Mouse (Mus musculus): Measurements from ENCODE around the gene Asap3. TPM values are rescaled to one million over a fixed set of nuclear protein-coding genes. Genes with fewer than 3 reads are reported as not detected.
A peak's percentile ranks its signal among the peaks of the same experiment; 100 is the strongest.

The Asap3 gene
- polyA plus RNA-seq, 1 experiment from 2014 or later: 16.4 TPM

DNA sequence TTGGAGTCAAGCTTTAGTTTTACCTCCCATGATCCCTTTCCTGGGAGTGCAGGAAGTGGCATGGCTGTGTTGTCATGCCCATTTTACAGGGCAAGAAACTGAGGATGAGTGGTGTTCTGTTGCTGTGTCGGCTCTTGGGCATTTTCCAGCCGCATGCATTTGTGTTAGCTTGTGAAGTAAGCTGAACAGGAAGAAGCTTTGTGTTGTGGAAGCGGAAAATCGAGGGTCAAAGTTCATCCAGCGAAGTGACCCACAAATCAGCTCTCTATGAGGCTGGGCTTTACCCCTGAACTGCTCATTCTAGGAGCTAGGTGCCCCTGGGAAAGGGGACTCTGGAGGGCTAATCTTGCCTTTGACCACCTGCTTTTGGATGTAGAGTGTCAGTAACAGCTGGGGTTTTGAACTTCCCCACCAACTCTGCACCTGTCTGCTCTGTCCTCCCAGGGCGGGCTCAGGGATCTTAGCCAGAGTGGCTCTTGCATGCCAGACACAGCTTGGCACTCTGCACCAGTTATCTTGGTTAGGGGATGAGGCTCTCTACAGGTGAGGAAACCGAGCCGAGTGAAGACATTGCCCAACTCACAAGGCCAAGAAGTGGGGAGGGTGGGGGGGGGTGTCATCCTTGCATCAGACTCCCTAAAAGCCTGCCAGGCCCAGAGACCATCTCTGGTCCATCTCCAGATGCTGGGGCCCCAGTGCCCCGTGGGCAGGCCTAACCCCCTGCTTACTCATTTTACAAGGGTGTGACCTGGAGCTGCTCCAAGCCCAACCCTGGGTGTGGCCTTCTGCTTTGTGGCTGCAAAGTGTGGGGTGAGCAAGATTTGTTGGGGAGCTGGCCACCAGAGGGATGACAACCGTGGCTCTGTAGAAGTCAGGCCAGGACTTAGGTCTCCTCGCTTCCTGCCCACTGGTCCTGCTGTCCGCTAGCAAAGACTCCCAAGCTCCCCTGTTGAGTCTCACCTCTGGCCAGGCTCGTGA lies 31.7 kb upstream of the Asap3 start:
- no peaks in the 10 kb centered on the region for H3K27me3 ChIP-seq
- H3K4me1 ChIP-seq: peaks cover 58% of the 10 kb centered on the region
- peak overlapping the region; percentile 74 for H3K4me3 ChIP-seq
- H3K36me3 ChIP-seq: no peaks in the 10 kb centered on the region
- 77% methylated on average over 13 of the region's 13 CpGs for WGBS
- no peak for ATAC-seq (ENCODE audit: low FRiP score, low read depth)
- no peaks in the 10 kb centered on the region for H3K9me3 ChIP-seq
- H3K27ac ChIP-seq: no peak overlapping the region
- peak overlapping the region; percentile 99 for H3K4me2 ChIP-seq (replicated peaks)
- peak overlapping the region; percentile 53; the same call in 1 of the 2 replicates for H3K9ac ChIP-seq

DNA sequence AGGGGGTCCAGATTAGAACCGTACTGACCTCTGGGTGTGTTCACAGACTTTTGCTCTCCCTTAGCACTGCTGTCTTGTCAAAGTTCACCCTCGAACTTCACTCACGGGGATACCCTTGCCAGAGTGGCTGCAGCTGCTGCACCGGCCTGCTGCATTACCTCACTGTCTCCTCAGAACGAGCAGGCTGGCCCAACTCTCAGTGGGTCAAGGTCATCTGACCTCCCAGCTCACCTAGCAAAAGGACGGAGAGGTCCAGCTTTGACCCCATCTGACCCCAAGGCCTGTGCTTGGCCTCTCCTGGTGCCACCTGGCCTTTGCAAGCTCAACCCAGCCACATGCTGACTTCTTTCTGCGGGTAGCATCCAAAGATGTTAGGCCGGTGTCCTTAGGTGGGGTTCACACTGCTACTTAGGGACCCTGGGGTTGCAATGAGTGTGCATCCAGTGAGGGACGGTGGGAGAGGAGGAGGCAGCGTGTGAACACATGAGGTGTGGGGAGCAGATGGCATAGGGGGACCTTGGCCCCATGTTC lies 30.1 kb upstream of the Asap3 start:
- no peak overlapping the region for H3K4me3 ChIP-seq
- peak overlapping the region; percentile 1; the same call in 1 of the 2 replicates for H3K4me2 ChIP-seq (replicated peaks)
- 73% methylated on average over 10 of the region's 10 CpGs for WGBS
- H3K27ac ChIP-seq: no peak overlapping the region
- H3K9me3 ChIP-seq: no peaks in the 10 kb centered on the region
- H3K9ac ChIP-seq: peak overlapping the region; percentile 50
- H3K27me3 ChIP-seq: no peaks in the 10 kb centered on the region
- no peak for ATAC-seq (ENCODE audit: low FRiP score, low read depth)
- peaks cover 74% of the 10 kb centered on the region for H3K4me1 ChIP-seq
- no peaks in the 10 kb centered on the region for H3K36me3 ChIP-seq

DNA sequence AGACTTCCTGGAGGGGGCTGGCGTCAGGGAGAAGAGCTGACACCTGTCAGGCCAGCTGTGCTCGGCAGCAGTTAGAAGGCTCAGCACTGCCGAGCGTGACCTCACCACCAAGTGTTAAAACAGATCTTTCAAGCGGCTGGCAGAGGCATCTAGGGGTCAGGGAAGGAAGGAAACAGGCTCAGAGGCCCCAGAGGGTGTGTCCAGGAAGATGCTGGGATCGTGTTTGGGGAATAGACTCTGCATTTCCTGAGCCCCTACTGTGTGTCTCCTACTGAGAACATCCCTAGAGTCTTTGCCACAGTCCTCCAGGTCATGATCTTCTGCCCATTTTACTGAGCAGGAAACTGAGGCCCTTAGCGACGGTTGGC lies 28.9 kb upstream of the Asap3 start:
- Histone ChIP-seq H3K27ac (peak overlapping the region; percentile 10; the same call in 1 of the 2 replicates), H3K4me1 (peaks cover 74% of the 10 kb centered on the region), H3K4me2 (replicated peaks) (no peak overlapping the region), H3K36me3 (no peaks in the 10 kb centered on the region), H3K4me3 (no peak overlapping the region), H3K27me3 (no peaks in the 10 kb centered on the region), H3K9me3 (no peaks in the 10 kb centered on the region), H3K9ac (no peak overlapping the region)
- no peak for ATAC-seq (ENCODE audit: low FRiP score, low read depth)
- WGBS: 38% methylated on average over 8 of the region's 8 CpGs

DNA sequence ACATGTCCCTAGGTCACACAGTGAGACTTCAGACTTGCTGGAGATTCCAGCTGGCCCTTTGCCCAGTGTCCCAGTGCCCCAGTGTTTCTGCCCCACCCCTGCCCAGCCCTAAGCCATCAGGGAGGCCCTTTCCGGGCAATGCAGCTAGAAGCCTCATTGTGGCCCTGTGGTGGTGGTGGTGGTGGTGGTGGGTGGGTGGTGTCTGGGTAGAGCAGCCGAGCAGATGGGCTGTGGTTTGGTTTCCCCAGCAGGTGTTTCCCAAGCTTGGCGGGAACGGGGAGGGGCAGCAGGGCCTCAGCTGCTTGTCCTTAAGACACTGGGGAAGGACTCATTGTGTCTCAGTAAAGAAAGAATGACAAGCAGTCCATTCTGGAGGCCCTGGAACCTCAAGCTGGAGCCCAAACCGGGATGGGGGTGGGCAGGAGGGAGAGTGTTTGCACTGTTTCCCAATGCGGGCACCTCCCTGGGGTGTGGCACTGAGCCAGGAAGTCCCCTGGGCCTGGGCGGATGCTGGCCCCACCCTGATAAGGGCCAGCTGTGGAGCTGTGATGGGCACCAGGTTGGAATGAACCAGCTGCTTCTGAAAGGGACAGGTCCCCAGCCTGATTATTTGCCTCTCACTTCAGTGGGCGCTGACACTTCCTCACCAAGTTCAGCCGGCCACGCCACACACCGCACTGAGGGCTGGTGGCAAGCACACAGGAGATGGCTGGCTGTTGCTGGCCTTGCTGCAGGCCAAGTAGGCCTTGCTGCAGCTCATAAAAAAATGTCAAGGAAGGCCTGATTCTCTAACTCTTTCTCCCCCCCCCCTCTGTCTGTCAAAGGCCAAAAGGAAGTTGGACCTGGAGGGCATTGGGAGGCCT lies 28.3 kb upstream of the Asap3 start:
- H3K4me1 ChIP-seq: peaks cover 72% of the 10 kb centered on the region
- H3K27me3 ChIP-seq: no peaks in the 10 kb centered on the region
- no peaks in the 10 kb centered on the region for H3K36me3 ChIP-seq
- no peak overlapping the region for H3K9ac ChIP-seq
- WGBS: 62% methylated on average over 11 of the region's 11 CpGs
- H3K4me3 ChIP-seq: no peak overlapping the region
- H3K4me2 ChIP-seq (replicated peaks): no peak overlapping the region
- H3K27ac ChIP-seq: no peak overlapping the region; the same call in 1 of the 2 replicates
- no peaks in the 10 kb centered on the region for H3K9me3 ChIP-seq
- ATAC-seq (ENCODE audit: low FRiP score, low read depth): no peak

GRCm38 (mm10) chr4:136178475-136178921 lies 27.7 kb upstream of the Asap3 start:
- no peak overlapping the region for H3K4me2 ChIP-seq (replicated peaks)
- H3K4me1 ChIP-seq: peaks cover 66% of the 10 kb centered on the region
- no peak overlapping the region for H3K27ac ChIP-seq
- no peak overlapping the region for H3K9ac ChIP-seq
- H3K27me3 ChIP-seq: no peaks in the 10 kb centered on the region
- no peaks in the 10 kb centered on the region for H3K9me3 ChIP-seq
- no peaks in the 10 kb centered on the region for H3K36me3 ChIP-seq
- H3K4me3 ChIP-seq: no peak overlapping the region
- no peak for ATAC-seq (ENCODE audit: low FRiP score, low read depth)
- 85% methylated on average over 12 of the region's 12 CpGs for WGBS

DNA sequence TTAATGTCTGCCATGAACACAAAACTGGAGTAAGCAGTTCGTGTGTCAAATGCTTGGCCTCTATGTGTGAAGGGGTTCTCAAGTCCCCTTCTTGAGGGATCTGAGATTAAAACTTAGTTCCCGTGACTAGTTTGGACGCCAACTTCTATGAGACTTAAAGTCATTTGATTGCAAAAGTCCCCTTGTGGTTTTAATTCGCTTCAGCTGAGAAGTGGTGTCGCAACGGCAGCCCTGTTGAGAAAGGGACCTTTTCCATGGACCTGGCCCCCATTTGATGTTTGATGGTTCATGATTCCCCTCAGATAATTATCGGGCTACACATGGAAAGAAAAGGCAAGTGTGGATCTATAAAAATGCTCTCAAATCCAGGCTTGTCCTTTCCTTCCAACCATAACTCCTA lies 26.7 kb upstream of the Asap3 start:
- no peaks in the 10 kb centered on the region for H3K27me3 ChIP-seq
- peak overlapping the region; percentile 62 for H3K4me2 ChIP-seq (replicated peaks)
- no peak for ATAC-seq (ENCODE audit: low FRiP score, low read depth)
- H3K9ac ChIP-seq: no peak overlapping the region
- no peak overlapping the region for H3K4me3 ChIP-seq
- peaks cover 56% of the 10 kb centered on the region for H3K4me1 ChIP-seq
- H3K27ac ChIP-seq: no peak overlapping the region
- WGBS: 81% methylated on average over 7 of the region's 7 CpGs
- no peaks in the 10 kb centered on the region for H3K9me3 ChIP-seq
- H3K36me3 ChIP-seq: peaks cover 5% of the 10 kb centered on the region

GRCm38 (mm10) chr4:136179998-136180397 lies 26.2 kb upstream of the Asap3 start:
- Histone ChIP-seq H3K4me3 (peak overlapping the region; percentile 40), H3K4me2 (replicated peaks) (peak overlapping the region; percentile 62), H3K27me3 (no peaks in the 10 kb centered on the region), H3K36me3 (peaks cover 7% of the 10 kb centered on the region), H3K9ac (peak overlapping the region; percentile 56), H3K9me3 (no peaks in the 10 kb centered on the region), H3K4me1 (peaks cover 51% of the 10 kb centered on the region), H3K27ac (0 out of 2 replicates have a peak overlapping the region, but pooled peaks have one; percentile 4)
- WGBS: 4% methylated on average over 15 of the region's 15 CpGs
- peak; percentile 16; the same call in 1 of the 2 replicates for ATAC-seq (ENCODE audit: low FRiP score, low read depth)

GRCm38 (mm10) chr4:136180408-136181330 lies 25.5 kb upstream of the Asap3 start:
- Histone ChIP-seq H3K9me3 (no peaks in the 10 kb centered on the region), H3K9ac (peak overlapping the region; percentile 56), H3K4me3 (peak overlapping the region; percentile 40), H3K4me2 (replicated peaks) (peak overlapping the region; percentile 62), H3K4me1 (peaks cover 45% of the 10 kb centered on the region), H3K27ac (0 out of 2 replicates have a peak overlapping the region, but pooled peaks have one; percentile 4), H3K27me3 (no peaks in the 10 kb centered on the region), H3K36me3 (peaks cover 10% of the 10 kb centered on the region)
- 15% methylated on average over 23 of the region's 23 CpGs for WGBS
- ATAC-seq (ENCODE audit: low FRiP score, low read depth): peak; percentile 86

DNA sequence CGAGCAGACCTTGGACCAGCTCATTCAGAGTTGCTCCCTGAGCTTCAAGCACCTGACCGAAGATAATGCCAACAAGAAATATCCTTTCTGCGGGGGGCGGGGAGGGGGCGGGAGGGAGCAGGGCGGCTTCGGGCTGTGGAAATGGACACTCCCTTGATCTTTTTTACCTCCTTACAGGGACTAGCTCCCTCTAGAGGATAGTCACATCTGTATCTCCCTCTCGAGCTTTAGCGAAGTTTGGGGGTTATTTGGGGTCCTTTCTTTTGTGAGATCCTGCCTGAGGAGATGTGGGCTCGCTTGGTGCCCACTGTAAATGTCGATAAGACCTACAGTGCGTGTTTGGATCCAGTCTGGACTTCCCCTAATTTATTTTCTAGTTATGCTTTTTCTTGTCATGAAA lies 24.8 kb upstream of the Asap3 start:
- H3K9me3 ChIP-seq: no peaks in the 10 kb centered on the region
- no peak overlapping the region for H3K9ac ChIP-seq
- no peak overlapping the region for H3K27ac ChIP-seq
- peaks cover 40% of the 10 kb centered on the region for H3K4me1 ChIP-seq
- ATAC-seq (ENCODE audit: low FRiP score, low read depth): no peak
- no peaks in the 10 kb centered on the region for H3K27me3 ChIP-seq
- WGBS: 25% methylated on average over 12 of the region's 12 CpGs
- no peak overlapping the region for H3K4me3 ChIP-seq
- H3K36me3 ChIP-seq: peaks cover 15% of the 10 kb centered on the region
- H3K4me2 ChIP-seq (replicated peaks): peak overlapping the region; percentile 62

DNA sequence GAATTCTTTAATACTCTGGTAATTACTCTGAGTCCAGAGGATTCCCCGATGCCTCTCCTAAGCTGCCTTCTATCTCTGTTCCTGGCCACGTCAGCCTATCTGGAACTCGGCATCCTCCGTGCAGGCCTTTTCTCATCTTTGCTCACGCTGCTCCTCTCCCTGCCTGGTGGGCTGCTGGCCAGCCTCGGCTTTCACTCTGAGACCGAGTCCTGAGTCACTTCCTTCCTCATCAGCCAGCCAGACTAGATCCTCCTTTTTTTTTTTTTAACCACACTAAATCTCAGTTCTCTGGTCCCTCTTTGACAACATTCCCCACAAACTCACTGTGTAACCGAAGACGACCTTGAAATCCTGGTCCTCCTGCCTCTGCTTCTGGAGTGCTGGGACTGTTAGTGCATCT lies 20.8 kb upstream of the Asap3 start:
- no peaks in the 10 kb centered on the region for H3K9me3 ChIP-seq
- no peak overlapping the region for H3K27ac ChIP-seq
- H3K27me3 ChIP-seq: no peaks in the 10 kb centered on the region
- peaks cover 12% of the 10 kb centered on the region for H3K4me1 ChIP-seq
- peaks cover 53% of the 10 kb centered on the region for H3K36me3 ChIP-seq
- WGBS: 77% methylated on average over 9 of the region's 9 CpGs
- no peak for ATAC-seq (ENCODE audit: low FRiP score, low read depth)
- H3K9ac ChIP-seq: no peak overlapping the region
- H3K4me3 ChIP-seq: no peak overlapping the region
- H3K4me2 ChIP-seq (replicated peaks): no peak overlapping the region

GRCm38 (mm10) chr4:136186315-136186714 lies 19.9 kb upstream of the Asap3 start:
- peaks cover 60% of the 10 kb centered on the region for H3K36me3 ChIP-seq
- H3K4me3 ChIP-seq: no peak overlapping the region
- no peak overlapping the region; the same call in 1 of the 2 replicates for H3K27ac ChIP-seq
- no peaks in the 10 kb centered on the region for H3K27me3 ChIP-seq
- no peak for ATAC-seq (ENCODE audit: low FRiP score, low read depth)
- 89% methylated on average over 8 of the region's 8 CpGs for WGBS
- H3K9me3 ChIP-seq: no peaks in the 10 kb centered on the region
- no peak overlapping the region for H3K4me2 ChIP-seq (replicated peaks)
- H3K4me1 ChIP-seq: peaks cover 3% of the 10 kb centered on the region; the same call in 1 of the 2 replicates
- H3K9ac ChIP-seq: no peak overlapping the region

All from limb, embryonic 13.5 days (tissue).